Mouse (Mus musculus) liver, postnatal 0 days (tissue): Measurements from ENCODE around the gene Dpy30.

ENCODE experiments used
- CTCF ChIP-seq: sonication (generic); IDR thresholded peaks from 2 replicates; pipeline ENCODE4 v1.5.1; 2016; ENCODE audit warnings: antibody characterized with exemption, low read depth
- EP300 ChIP-seq: IDR thresholded peaks from 2 replicates; pipeline ENCODE4 v1.6.1; 2016; ENCODE audit warnings: antibody characterized with exemption, low read depth, mild to moderate bottlenecking

- no peak for TF ChIP-seq CTCF
- no peak for TF ChIP-seq EP300
Observed at GRCm38 (mm10) chr17:74265156-74265505, 58.6 kb downstream of the Dpy30 start.
